Mouse (Mus musculus) spleen, adult 2 months (tissue): ENCODE measurements around the gene Ptdss2. TPM values are rescaled to one million over a fixed set of nuclear protein-coding genes. Genes with fewer than 3 reads are reported as not detected.

Source experiments
- DNase-seq, 2 experiments: peaks; one replicate each; pipeline versions ENCODE4 v3.0.0 to v3.0.0-alpha.2; 2012 to 2021; ENCODE audit warnings: low spot score in 2 of 2, low read depth in 1 of 2
- H3K27ac ChIP-seq: fragments of 200-500 bp; 2 replicates; pipeline ENCODE4 v1.5.1; 2012; ENCODE audit warnings: low read length, inconsistent platforms; ENCODE audit not compliant: insufficient read depth
- H3K27me3 ChIP-seq: fragments of 200-500 bp; 2 replicates; pipeline ENCODE4 v1.6.1; 2012; ENCODE audit warnings: mild to moderate bottlenecking, moderate library complexity, low read length, inconsistent platforms; ENCODE audit not compliant: control insufficient read depth, insufficient read depth
- H3K36me3 ChIP-seq: fragments of 200-500 bp; 2 replicates; pipeline ENCODE4 v1.6.1; 2012; ENCODE audit warnings: mild to moderate bottlenecking, low read length, inconsistent platforms; ENCODE audit not compliant: control insufficient read depth, insufficient read depth
- H3K4me1 ChIP-seq: fragments of 200-500 bp; 2 replicates; pipeline ENCODE4 v1.6.1; 2011; ENCODE audit warnings: inconsistent platforms; ENCODE audit not compliant: control insufficient read depth, insufficient read depth, insufficient read length
- H3K4me3 ChIP-seq: fragments of 200-500 bp; 2 replicates; pipeline ENCODE4 v1.5.1; 2011; ENCODE audit warnings: mild to moderate bottlenecking, inconsistent platforms; ENCODE audit not compliant: insufficient read depth, insufficient read length; ENCODE audit errors: extremely low read depth
- CTCF ChIP-seq: fragments of 200-500 bp; IDR thresholded peaks from 2 replicates; pipeline ENCODE4 v1.5.1; 2011; ENCODE audit warnings: mild to moderate bottlenecking, inconsistent platforms; ENCODE audit not compliant: insufficient read depth, insufficient read length, insufficient replicate concordance; ENCODE audit errors: extremely low read depth
- POLR2A ChIP-seq: fragments of 200-500 bp; IDR thresholded peaks from 2 replicates; pipeline ENCODE4 v1.6.1; 2011; ENCODE audit warnings: low read depth, low read length, inconsistent platforms
- WGBS: fragments of 180-500 bp; shearing (Covaris S2); methylation state at CpG from one replicate; pipeline ENCODE4 v1.1.7; 2018; 5-methylcytosine and 5-hydroxymethylcytosine counted together
- polyA plus RNA-seq: library from polyadenylated mRNA; depleted of rRNA; stranded (reverse); fragments of >200 nt; gene quantifications from 2 replicates; pipeline ENCODE4 v1.2.3, GENCODE M21; 2012

Ptdss2 gene
- polyA plus RNA-seq, 1 experiment = 26.8 TPM

DNA sequence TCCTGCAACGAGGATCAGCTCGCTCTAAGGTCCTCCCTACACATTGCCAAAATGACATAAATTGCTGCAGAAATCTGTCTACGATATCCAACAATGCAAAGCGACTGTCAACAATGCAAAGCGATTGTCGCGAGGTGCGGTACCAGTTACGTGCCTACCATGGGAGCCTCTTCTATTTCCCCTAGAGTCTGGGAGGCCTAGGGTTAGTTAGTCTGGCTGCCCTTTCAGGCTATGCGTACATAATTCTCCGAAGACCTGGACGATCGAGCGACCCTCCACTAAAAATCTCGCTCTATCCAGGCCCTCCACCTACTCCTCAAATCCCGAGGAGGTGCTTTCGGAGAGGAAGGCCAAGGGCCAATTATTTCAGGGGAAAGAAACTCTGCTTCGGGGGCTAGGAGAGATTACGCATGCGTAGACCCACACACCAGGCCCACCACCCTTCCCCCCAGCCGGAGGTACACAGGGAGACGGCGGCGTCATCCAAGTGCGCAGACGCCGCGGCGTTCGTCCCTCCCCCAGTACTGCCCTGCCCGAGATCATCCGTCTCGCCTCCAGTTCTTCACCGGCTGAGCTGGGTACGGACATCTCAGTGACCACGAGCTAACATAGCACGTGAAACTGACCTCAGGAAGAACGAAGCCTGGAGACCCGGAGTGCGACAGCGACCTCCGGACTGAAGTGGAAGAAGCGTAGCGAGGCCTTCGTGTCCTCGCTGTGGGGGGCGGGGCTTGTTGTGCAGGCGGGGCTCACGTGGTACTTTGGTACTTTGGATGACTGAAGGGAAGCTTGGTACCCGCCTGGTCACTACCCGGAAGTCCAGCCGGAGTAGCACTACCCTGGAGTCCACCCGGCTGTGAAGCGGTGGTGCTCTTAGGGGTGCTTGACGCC, 50.2 kb downstream of the Ptdss2 start, which contains the start of gene Rnh1:
Gene Rnh1, minus strand, starts transcription at position 742 of the 891 bp plus-strand sequence.
- WGBS = 2% methylated on average over 55 of the region's 55 CpGs
- Histone ChIP-seq H3K27ac (peak within 1 kb of the TSS; percentile 90), H3K36me3 (no peaks in the 10 kb centered on the region), H3K27me3 (no peaks in the 10 kb centered on the region), H3K4me3 (peak within 1 kb of the TSS; percentile 65), H3K4me1 (peaks cover 11% of the 10 kb centered on the region; the same call in 1 of the 2 replicates)
- DNase-seq = peak; percentile 76 to 84
- TF ChIP-seq CTCF (no peak), POLR2A (peak; percentile 63)

GRCm38 (mm10) chr7:141173323-141173850, 51.2 kb downstream of the Ptdss2 start:
- no peaks in the 10 kb centered on the region for H3K27me3 ChIP-seq
- peak overlapping the region; percentile 90 for H3K27ac ChIP-seq
- peaks cover 6% of the 10 kb centered on the region; the same call in 1 of the 2 replicates for H3K4me1 ChIP-seq
- TF ChIP-seq CTCF = no peak
- H3K4me3 ChIP-seq = no peak overlapping the region
- no peak for DNase-seq
- WGBS = 78% methylated on average over 5 of the region's 5 CpGs
- H3K36me3 ChIP-seq = no peaks in the 10 kb centered on the region

- Histone ChIP-seq H3K27ac (no peak overlapping the region), H3K27me3 (no peaks in the 10 kb centered on the region), H3K4me3 (no peak overlapping the region), H3K4me1 (peaks cover 6% of the 10 kb centered on the region; the same call in 1 of the 2 replicates), H3K36me3 (no peaks in the 10 kb centered on the region)
- 87% methylated on average over 4 of the region's 4 CpGs for WGBS
- no peak for TF ChIP-seq CTCF
- no peak for TF ChIP-seq POLR2A
- no peak for DNase-seq
Observed at GRCm38 (mm10) chr7:141175068-141175467, 52.9 kb downstream of the Ptdss2 start.

DNA sequence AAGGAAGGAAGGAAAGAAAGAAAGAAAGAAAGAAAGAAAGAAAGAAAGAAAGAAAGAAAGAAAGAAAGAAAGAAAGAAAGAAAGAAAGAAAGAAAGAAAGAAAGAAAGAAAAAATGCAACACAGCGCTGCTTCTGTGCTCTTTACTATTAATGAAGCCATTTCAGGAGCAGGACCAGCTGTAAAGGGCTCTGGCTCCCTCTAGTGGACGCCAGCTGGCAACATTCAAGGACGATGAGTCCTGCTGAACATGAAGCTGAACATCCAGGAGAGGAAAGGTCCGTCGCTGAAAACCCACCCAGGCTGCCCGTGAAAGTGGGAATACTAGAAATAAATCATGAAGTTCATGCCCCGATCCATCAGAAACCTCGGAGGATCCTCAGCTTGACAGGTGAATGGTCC, 54.0 kb downstream of the Ptdss2 start:
- H3K4me3 ChIP-seq = no peak overlapping the region
- no peaks in the 10 kb centered on the region for H3K27me3 ChIP-seq
- H3K27ac ChIP-seq = no peak overlapping the region
- H3K4me1 ChIP-seq = peaks cover 6% of the 10 kb centered on the region; the same call in 1 of the 2 replicates
- 2% methylated on average over 8 of the region's 8 CpGs for WGBS
- peak; percentile 79 to 84 for DNase-seq
- TF ChIP-seq CTCF (peak; percentile 96; the same call in 1 of the 2 replicates), POLR2A (no peak)
- no peaks in the 10 kb centered on the region for H3K36me3 ChIP-seq

- 82% methylated on average over 3 of the region's 3 CpGs for WGBS
- Histone ChIP-seq H3K4me3 (no peak overlapping the region), H3K27me3 (no peaks in the 10 kb centered on the region), H3K36me3 (peaks cover 21% of the 10 kb centered on the region), H3K27ac (no peak overlapping the region), H3K4me1 (peaks cover 4% of the 10 kb centered on the region; the same call in 1 of the 2 replicates)
- TF ChIP-seq POLR2A = no peak
- TF ChIP-seq CTCF = no peak
- DNase-seq = no peak
Observed at GRCm38 (mm10) chr7:141188194-141188593, 66.0 kb downstream of the Ptdss2 start.

- no peak for DNase-seq
- no peak for TF ChIP-seq POLR2A
- no peak for TF ChIP-seq CTCF
- Histone ChIP-seq H3K4me3 (no peak overlapping the region), H3K4me1 (peaks cover 6% of the 10 kb centered on the region; the same call in 1 of the 2 replicates), H3K27me3 (no peaks in the 10 kb centered on the region), H3K27ac (no peak overlapping the region), H3K36me3 (peaks cover 21% of the 10 kb centered on the region)
- WGBS = 90% methylated on average over 3 of the region's 3 CpGs
Observed at GRCm38 (mm10) chr7:141188733-141189132, 66.6 kb downstream of the Ptdss2 start.
